Mouse (Mus musculus): Measurements from ENCODE around the gene Gstt3. TPM values are rescaled to one million over a fixed set of nuclear protein-coding genes. Genes with fewer than 3 reads are reported as not detected.
"Not testable (repeated sequence)": the region's sequence is repeated elsewhere in the genome, so short reads cannot be mapped to it uniquely, and the experiment has no call there.

The Gstt3 gene
- polyA plus RNA-seq, 1 experiment from 2014 or later = 43.4 TPM

DNA sequence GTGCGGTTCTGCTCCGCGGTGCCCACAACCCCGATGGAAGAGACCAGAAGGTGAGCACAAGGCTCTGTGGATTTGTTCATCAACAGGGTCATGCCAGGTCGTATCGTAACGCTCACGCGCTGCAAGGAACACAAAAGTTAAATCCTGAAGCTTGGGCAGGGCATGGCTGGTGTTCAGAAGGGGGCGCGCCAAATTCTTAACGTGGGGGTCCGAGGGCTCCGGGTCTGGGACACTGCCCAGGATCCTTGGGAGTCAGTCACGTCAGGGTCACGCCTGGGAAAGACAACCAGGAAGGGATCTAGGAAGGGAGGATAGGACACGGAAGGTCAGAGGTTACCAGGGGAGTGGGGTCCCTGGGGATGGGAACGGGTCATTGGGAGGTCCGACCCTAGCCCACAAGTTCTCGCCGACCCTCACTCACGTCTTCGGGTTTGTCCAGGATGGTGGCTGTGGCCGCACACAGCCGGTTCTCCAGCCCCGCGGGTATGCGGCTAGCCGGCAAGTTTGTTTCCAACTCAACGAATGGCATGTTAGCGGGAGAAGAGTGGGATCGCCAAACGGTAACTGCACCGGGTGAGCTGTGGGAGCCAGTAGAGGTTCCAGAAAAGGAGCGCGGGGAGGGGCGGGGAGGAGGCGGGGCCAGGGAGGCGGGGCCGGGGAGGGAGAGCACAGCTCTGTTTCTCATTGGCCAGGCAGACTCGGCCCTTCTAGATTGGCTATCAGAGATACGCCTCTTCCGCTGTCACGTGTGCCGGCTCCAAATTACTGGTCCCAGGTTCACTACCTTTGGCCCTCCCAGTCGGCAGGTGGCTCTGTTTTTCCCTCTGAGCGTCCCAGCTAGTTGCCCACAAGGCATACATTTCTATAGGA lies 8.2 kb downstream of the Gstt3 start, which contains the start of gene Ddt:
Gene Ddt, minus strand, starts transcription at position 620 of the 870 bp plus-strand sequence.
- ATAC-seq (ENCODE audit: low FRiP score, low TSS enrichment) = peak; percentile 96
- Histone ChIP-seq H3K4me1 (ENCODE audit: control insufficient read depth, insufficient read depth, low read length) (0 out of 2 replicates have a peak, but pooled peaks cover 5% of the 10 kb centered on the region), H3K4me3 (ENCODE audit: low read length) (peak within 1 kb of the TSS; percentile 72), H3K9ac (ENCODE audit: low read depth, low read length) (peak within 1 kb of the TSS; percentile 68), H3K27me3 (ENCODE audit: control insufficient read depth, insufficient read depth, low read length) (no peaks in the 10 kb centered on the region), H3K4me2 (replicated peaks; ENCODE audit: low read depth, low read length) (peak within 1 kb of the TSS; percentile 96), H3K27ac (ENCODE audit: low read depth, low read length) (no peak within 1 kb of the TSS), H3K9me3 (ENCODE audit: control insufficient read depth, low read length) (no peaks in the 10 kb centered on the region), H3K36me3 (ENCODE audit: control insufficient read depth, insufficient read depth, low read length) (no peaks in the 10 kb centered on the region)
- WGBS = under 1% methylated on average over 44 of the region's 47 CpGs

DNA sequence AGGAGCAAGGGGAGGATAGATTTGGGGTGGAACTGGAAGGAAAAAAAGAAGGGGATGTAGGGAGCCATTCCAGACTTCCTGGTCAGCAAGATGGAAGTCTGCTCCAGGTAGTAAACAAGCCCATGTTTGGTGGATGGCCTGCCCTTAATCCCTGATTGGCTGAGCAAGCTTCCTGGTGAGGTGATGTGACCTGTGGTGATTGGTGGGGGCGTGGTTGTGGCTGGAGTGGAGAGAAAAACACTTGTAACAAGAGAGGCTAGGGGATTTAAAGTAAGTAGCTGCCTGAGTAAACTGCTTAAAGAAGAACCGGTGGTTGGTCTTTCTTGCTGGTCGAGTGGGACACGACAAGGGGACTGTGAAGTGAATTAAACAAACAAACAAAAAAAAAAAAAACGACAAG lies 13.5 kb downstream of the Gstt3 start:
- H3K4me2 ChIP-seq (replicated peaks; ENCODE audit: low read depth, low read length); H3K27ac ChIP-seq (ENCODE audit: low read depth, low read length); H3K4me3 ChIP-seq (ENCODE audit: low read length); H3K9me3 ChIP-seq (ENCODE audit: control insufficient read depth, low read length); H3K9ac ChIP-seq (ENCODE audit: low read depth, low read length); ATAC-seq (ENCODE audit: low FRiP score, low TSS enrichment); H3K36me3 ChIP-seq (ENCODE audit: control insufficient read depth, insufficient read depth, low read length); H3K27me3 ChIP-seq (ENCODE audit: control insufficient read depth, insufficient read depth, low read length): not testable (repeated sequence)
- H3K4me1 ChIP-seq (ENCODE audit: control insufficient read depth, insufficient read depth, low read length) = 0 out of 2 replicates have a peak, but pooled peaks cover 10% of the 10 kb centered on the region
- 44% methylated on average over 5 of the region's 5 CpGs for WGBS

- H3K4me2 ChIP-seq (replicated peaks; ENCODE audit: low read depth, low read length) = no peak overlapping the region
- ATAC-seq (ENCODE audit: low FRiP score, low TSS enrichment) = no peak
- 87% methylated on average over 6 of the region's 6 CpGs for WGBS
- H3K9me3 ChIP-seq (ENCODE audit: control insufficient read depth, low read length) = no peaks in the 10 kb centered on the region
- 0 out of 2 replicates have a peak, but pooled peaks cover 8% of the 10 kb centered on the region for H3K4me1 ChIP-seq (ENCODE audit: control insufficient read depth, insufficient read depth, low read length)
- H3K36me3 ChIP-seq (ENCODE audit: control insufficient read depth, insufficient read depth, low read length) = no peaks in the 10 kb centered on the region
- H3K9ac ChIP-seq (ENCODE audit: low read depth, low read length) = no peak overlapping the region
- no peak overlapping the region for H3K4me3 ChIP-seq (ENCODE audit: low read length)
- H3K27me3 ChIP-seq (ENCODE audit: control insufficient read depth, insufficient read depth, low read length) = no peaks in the 10 kb centered on the region
- H3K27ac ChIP-seq (ENCODE audit: low read depth, low read length) = no peak overlapping the region
Observed at GRCm38 (mm10) chr10:75766856-75767255, 14.4 kb downstream of the Gstt3 start.

DNA sequence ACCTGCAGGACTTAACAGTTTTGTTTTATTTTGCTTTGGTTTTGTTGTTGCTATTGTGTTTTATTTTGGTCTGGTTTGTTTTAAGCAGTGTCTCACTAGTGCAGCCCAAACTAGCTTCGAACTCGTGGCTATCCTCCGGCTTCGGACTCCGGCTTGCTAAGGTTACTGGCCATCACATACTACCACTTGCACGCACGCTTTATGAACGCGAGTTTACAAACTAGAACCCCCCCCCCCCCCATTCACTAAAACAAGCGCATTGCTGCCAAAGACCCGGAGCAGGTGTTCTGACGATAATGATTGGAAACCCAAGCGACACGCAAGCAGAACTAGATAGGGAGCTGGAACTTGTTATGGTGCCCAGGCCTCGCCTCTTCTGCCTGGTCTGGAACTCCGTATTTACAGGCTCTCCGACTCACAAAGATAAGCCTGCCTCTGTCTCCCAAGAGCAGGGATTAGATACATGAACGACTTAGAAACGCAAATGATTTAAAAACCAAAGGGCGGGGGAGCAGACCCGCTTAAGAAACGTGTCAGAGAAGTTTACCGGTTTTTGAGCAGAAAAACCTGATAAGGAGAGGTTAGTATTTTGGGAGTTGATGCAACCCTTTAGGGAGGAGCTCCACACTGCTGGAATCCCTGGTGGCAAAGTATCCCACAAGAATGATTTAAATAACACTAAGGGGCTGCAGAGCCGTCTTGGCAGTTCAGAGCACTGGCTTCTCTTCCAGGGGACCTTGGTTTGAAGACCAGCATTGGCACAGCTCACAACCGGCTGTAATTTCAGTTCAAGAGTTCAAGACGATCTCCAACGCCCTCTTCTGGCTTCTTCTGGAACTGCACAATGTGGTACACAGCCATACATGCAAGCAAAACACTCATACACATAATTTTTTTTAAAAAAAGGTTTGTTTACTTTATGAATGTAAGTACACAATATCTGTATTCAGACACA lies 16.4 kb downstream of the Gstt3 start:
- Histone ChIP-seq H3K27me3 (ENCODE audit: control insufficient read depth, insufficient read depth, low read length) (no peaks in the 10 kb centered on the region), H3K36me3 (ENCODE audit: control insufficient read depth, insufficient read depth, low read length) (peaks cover 6% of the 10 kb centered on the region; the same call in 1 of the 2 replicates), H3K27ac (ENCODE audit: low read depth, low read length) (no peak overlapping the region), H3K9ac (ENCODE audit: low read depth, low read length) (peak overlapping the region; percentile 70), H3K9me3 (ENCODE audit: control insufficient read depth, low read length) (no peaks in the 10 kb centered on the region), H3K4me2 (replicated peaks; ENCODE audit: low read depth, low read length) (peak overlapping the region; percentile 80), H3K4me3 (ENCODE audit: low read length) (peak overlapping the region; percentile 66), H3K4me1 (ENCODE audit: control insufficient read depth, insufficient read depth, low read length) (0 out of 2 replicates have a peak, but pooled peaks cover 8% of the 10 kb centered on the region)
- peak; percentile 47 for ATAC-seq (ENCODE audit: low FRiP score, low TSS enrichment)
- WGBS = 2% methylated on average over 27 of the region's 27 CpGs

- Histone ChIP-seq H3K27me3 (ENCODE audit: control insufficient read depth, insufficient read depth, low read length) (no peaks in the 10 kb centered on the region), H3K27ac (ENCODE audit: low read depth, low read length) (0 out of 2 replicates have a peak within 1 kb of the TSS, but pooled peaks have one; percentile 24), H3K36me3 (ENCODE audit: control insufficient read depth, insufficient read depth, low read length) (peaks cover 6% of the 10 kb centered on the region; the same call in 1 of the 2 replicates), H3K9ac (ENCODE audit: low read depth, low read length) (peak within 1 kb of the TSS; percentile 70), H3K4me2 (replicated peaks; ENCODE audit: low read depth, low read length) (peak within 1 kb of the TSS; percentile 80), H3K4me1 (ENCODE audit: control insufficient read depth, insufficient read depth, low read length) (0 out of 2 replicates have a peak, but pooled peaks cover 8% of the 10 kb centered on the region), H3K4me3 (ENCODE audit: low read length) (peak within 1 kb of the TSS; percentile 66), H3K9me3 (ENCODE audit: control insufficient read depth, low read length) (no peaks in the 10 kb centered on the region)
- ATAC-seq (ENCODE audit: low FRiP score, low TSS enrichment) = peak; percentile 99
- WGBS = under 1% methylated on average over 55 of the region's 61 CpGs
Observed at GRCm38 (mm10) chr10:75763682-75764518, 17.3 kb downstream of the Gstt3 start, which contains the start of gene Cabin1. Gene Cabin1 (minus strand): TSS chr10:75764341.

DNA sequence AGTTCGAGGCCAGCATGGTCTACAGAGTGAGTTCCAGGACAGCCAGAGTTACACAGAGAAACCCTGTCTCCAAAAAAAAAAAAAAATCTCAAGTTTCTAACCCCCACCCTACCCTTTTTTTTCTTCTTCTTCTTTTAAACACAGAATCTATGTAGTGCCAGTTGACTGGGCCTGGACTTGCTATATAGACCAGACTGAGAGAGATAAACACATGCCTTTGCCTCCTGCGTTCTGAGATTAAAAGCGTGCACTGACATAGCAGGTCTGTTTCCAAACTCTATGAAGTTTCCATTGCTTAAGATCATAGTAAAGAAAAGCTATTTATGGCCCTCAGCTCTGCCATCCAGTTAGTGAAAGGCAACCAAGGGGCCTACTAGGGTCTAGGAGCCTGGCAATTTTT lies 18.8 kb downstream of the Gstt3 start:
- WGBS = 96% methylated on average over 3 of the region's 3 CpGs
- Histone ChIP-seq H3K4me1 (ENCODE audit: control insufficient read depth, insufficient read depth, low read length) (0 out of 2 replicates have a peak, but pooled peaks cover 8% of the 10 kb centered on the region), H3K36me3 (ENCODE audit: control insufficient read depth, insufficient read depth, low read length) (peaks cover 8% of the 10 kb centered on the region), H3K9ac (ENCODE audit: low read depth, low read length) (no peak overlapping the region), H3K4me3 (ENCODE audit: low read length) (no peak overlapping the region), H3K4me2 (replicated peaks; ENCODE audit: low read depth, low read length) (no peak overlapping the region), H3K27ac (ENCODE audit: low read depth, low read length) (no peak overlapping the region), H3K27me3 (ENCODE audit: control insufficient read depth, insufficient read depth, low read length) (no peaks in the 10 kb centered on the region), H3K9me3 (ENCODE audit: control insufficient read depth, low read length) (no peaks in the 10 kb centered on the region)
- ATAC-seq (ENCODE audit: low FRiP score, low TSS enrichment) = no peak

DNA sequence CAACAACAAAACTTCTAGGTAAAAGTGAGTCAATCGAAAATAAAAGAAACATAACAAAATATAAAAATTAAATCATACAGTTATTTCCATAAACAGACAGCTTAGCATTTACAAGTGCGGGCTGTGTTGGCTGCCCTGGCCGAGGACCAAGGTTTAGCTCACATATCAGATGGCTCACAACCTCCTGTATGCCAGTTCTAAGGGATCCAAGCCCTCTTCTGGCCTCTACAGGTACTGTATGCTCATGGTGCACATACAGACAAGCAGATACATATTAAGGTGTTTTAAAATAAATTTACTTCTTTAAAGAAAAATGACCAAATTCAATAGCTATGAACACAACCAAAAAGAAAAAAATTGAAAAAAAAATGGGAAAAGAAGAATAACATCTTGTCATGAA lies 20.9 kb downstream of the Gstt3 start:
- no peak for ATAC-seq (ENCODE audit: low FRiP score, low TSS enrichment)
- Histone ChIP-seq H3K4me2 (replicated peaks; ENCODE audit: low read depth, low read length) (no peak overlapping the region), H3K4me3 (ENCODE audit: low read length) (no peak overlapping the region), H3K9me3 (ENCODE audit: control insufficient read depth, low read length) (no peaks in the 10 kb centered on the region), H3K36me3 (ENCODE audit: control insufficient read depth, insufficient read depth, low read length) (peaks cover 14% of the 10 kb centered on the region), H3K27ac (ENCODE audit: low read depth, low read length) (no peak overlapping the region), H3K4me1 (ENCODE audit: control insufficient read depth, insufficient read depth, low read length) (0 out of 2 replicates have a peak, but pooled peaks cover 8% of the 10 kb centered on the region), H3K9ac (ENCODE audit: low read depth, low read length) (no peak overlapping the region), H3K27me3 (ENCODE audit: control insufficient read depth, insufficient read depth, low read length) (no peaks in the 10 kb centered on the region)
- WGBS = 96% methylated on average over 3 of the region's 3 CpGs

DNA sequence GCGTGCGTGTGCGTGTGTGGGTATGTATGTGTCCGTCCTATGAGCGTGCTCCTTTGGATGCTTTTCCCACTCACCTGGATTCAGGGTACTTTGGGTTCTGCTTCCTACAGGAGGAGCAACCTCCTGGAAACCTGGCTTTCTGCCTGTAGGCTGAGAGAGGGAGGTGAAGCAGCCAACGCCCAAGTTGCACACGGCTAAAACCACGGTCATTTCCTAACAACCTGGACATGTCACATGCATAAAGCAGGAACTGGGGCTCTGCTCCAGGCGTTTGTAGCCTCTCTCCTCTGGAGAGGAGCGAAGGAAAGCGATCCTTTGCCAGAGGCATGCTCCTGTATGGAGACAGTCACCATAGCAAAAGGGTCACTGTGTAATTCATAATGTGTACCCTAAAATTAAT lies 24.5 kb downstream of the Gstt3 start:
- no peak overlapping the region for H3K4me3 ChIP-seq (ENCODE audit: low read length)
- no peak for ATAC-seq (ENCODE audit: low FRiP score, low TSS enrichment)
- no peaks in the 10 kb centered on the region for H3K4me1 ChIP-seq (ENCODE audit: control insufficient read depth, insufficient read depth, low read length)
- no peaks in the 10 kb centered on the region for H3K27me3 ChIP-seq (ENCODE audit: control insufficient read depth, insufficient read depth, low read length)
- peaks cover 48% of the 10 kb centered on the region for H3K36me3 ChIP-seq (ENCODE audit: control insufficient read depth, insufficient read depth, low read length)
- no peak overlapping the region for H3K27ac ChIP-seq (ENCODE audit: low read depth, low read length)
- no peak overlapping the region for H3K9ac ChIP-seq (ENCODE audit: low read depth, low read length)
- WGBS = 95% methylated on average over 11 of the region's 11 CpGs
- H3K9me3 ChIP-seq (ENCODE audit: control insufficient read depth, low read length) = no peaks in the 10 kb centered on the region
- H3K4me2 ChIP-seq (replicated peaks; ENCODE audit: low read depth, low read length) = no peak overlapping the region

Measured in kidney, embryonic 14.5 days (tissue).